Mouse (Mus musculus): Measurements from ENCODE around the gene Chd2.

DNA sequence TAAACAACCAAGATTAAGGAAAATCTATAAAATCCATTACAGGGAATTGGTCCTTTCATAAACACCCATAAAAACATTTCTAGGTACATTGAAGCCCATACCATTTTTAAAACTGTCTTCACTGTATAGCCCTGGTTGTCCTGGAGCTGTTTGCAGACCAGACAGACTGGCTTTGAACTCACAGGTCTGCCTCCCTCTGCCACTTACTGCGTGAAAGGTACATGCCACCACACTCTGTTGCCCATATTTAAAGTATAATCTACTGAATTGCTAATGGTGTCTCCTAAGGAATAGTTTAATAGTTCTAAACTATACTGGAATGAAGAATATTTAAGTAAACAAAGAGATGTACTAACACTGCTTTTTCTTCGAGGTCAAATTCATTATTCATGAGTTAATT, 5.1 kb downstream of the Chd2 start:
- TF ChIP-seq POLR2A (IDR thresholded peaks at IDR 0.05; ENCODE audit: insufficient read depth, low read length) (no peak), CTCF (IDR thresholded peaks at IDR 0.05; ENCODE audit: low read depth, low read length) (no peak)

Data from ES-Bruce4 (cell line).